Mouse (Mus musculus) kidney, embryonic 16.5 days (tissue): ENCODE measurements around the gene Nacad. TPM values are rescaled to one million over a fixed set of nuclear protein-coding genes. Genes with fewer than 3 reads are reported as not detected.
A peak's percentile ranks its signal among the peaks of the same experiment; 100 is the strongest.
"Not testable (repeated sequence)": the region's sequence is repeated elsewhere in the genome, so short reads cannot be mapped to it uniquely, and the experiment has no call there.

ENCODE experiments used
- ATAC-seq: fragments of 200-750 bp; cut with Nextera tagmentation; 2 replicates; pipeline ENCODE4 v1.8.0; 2017; ENCODE audit warnings: moderate TSS enrichment; ENCODE audit not compliant: low FRiP score, low TSS enrichment
- H3K27ac ChIP-seq: fragments of 300-500 bp; sonication (generic); 2 replicates; pipeline ENCODE4 v1.5.1; 2014; ENCODE audit warnings: low read length
- H3K27me3 ChIP-seq: fragments of 300-500 bp; sonication (generic); 2 replicates; pipeline ENCODE4 v1.6.1; 2014; ENCODE audit warnings: low read length, control low read depth, mixed read lengths; ENCODE audit not compliant: insufficient read depth
- H3K36me3 ChIP-seq: fragments of 300-500 bp; sonication (generic); 2 replicates; pipeline ENCODE4 v1.6.1; 2014; ENCODE audit warnings: low read length, control low read depth, mixed read lengths; ENCODE audit not compliant: insufficient read depth
- H3K4me1 ChIP-seq: fragments of 300-500 bp; sonication (generic); 2 replicates; pipeline ENCODE4 v1.6.1; 2014; ENCODE audit warnings: low read length, control low read depth, mixed read lengths; ENCODE audit not compliant: insufficient read depth
- H3K4me2 ChIP-seq: fragments of 300-500 bp; sonication (generic); replicated peaks from 2 replicates; pipeline ENCODE4 v1.6.1; 2014; ENCODE audit warnings: low read depth, low read length
- H3K4me3 ChIP-seq: fragments of 300-500 bp; sonication (generic); 2 replicates; pipeline ENCODE4 v1.5.1; 2014; ENCODE audit warnings: mild to moderate bottlenecking, low read length
- H3K9ac ChIP-seq: fragments of 300-500 bp; sonication (generic); replicated peaks from 2 replicates; pipeline ENCODE4 v1.6.1; 2014; ENCODE audit warnings: low read length
- H3K9me3 ChIP-seq: fragments of 300-500 bp; sonication (generic); 2 replicates; pipeline ENCODE4 v1.6.1; 2016; ENCODE audit warnings: low read length, control low read depth
- WGBS: fragments of 180-500 bp; shearing (Covaris S2); extraction: QIAGEN DNeasy Blood & Tissue Kit; methylation state at CpG from one replicate; pipeline ENCODE4 v1.1.7; 2014; 5-methylcytosine and 5-hydroxymethylcytosine counted together
- polyA plus RNA-seq: library from polyadenylated mRNA; unstranded; fragments of >200 nt; fragmentation: Nextera tagmentation; extraction: Ambion mirVana; gene quantifications from 2 replicates; pipeline ENCODE4 v1.2.1, GENCODE M21; 2015

Gene Nacad
- polyA plus RNA-seq = 1.9 and 2.0 TPM in 2 replicates

DNA sequence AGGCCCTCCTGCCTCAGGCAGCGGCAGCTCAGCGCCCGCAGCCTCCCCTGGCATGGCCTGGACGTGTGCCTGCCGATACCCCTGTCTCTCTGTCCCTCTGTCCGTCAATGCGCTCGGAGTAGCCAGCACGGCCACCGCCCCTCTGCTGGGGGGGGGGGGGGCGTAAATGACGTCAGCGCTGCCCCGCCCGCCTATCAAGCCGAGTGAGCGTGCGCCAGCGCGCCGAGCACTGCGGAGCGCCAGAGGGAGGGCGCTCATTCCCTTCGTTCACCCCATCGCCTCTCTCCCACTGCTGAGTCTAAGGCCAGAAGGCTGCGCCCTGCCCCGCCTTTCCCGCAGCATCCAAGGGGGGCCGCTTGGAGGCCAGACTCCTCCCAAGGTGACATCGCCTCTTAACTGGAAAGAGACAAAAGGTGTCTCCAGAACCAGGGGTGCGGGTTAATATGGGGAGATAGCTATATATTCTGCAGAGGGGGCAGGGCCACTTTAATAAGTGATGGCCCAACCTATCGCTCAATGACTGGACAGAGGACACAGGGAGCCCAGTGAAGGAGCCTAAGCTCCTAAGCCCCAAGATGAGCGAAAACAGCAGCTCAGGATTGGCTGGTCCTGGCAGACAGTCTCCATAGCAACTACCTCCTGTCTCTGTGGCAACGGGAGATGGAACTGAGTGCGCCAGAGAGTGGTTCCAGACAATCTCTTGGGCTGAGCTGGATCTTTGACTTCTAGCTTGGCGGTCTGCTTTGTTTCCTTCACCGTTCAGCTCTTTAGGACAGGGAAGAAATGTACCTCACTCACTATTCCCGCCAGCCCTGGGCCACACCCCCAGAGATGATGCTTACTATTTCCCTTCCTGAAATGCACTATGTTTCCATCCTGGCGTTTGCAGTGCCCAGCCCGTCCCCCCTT is at the start of gene Nacad:
Gene Nacad (minus strand): TSS at position 563 of the 909 bp plus-strand sequence.
- H3K27ac ChIP-seq = no peak within 1 kb of the TSS
- H3K9ac ChIP-seq = peak within 1 kb of the TSS; percentile 4; the same call in 1 of the 2 replicates
- 0 out of 2 replicates have a peak, but pooled peaks cover 2% of the 10 kb centered on the region for H3K36me3 ChIP-seq
- ATAC-seq = peak; percentile 49; the same call in 1 of the 2 replicates
- 6% methylated on average over 37 of the region's 41 CpGs for WGBS
- H3K27me3 ChIP-seq = peaks cover 31% of the 10 kb centered on the region
- peak within 1 kb of the TSS; percentile 66 for H3K4me2 ChIP-seq
- no peaks in the 10 kb centered on the region for H3K9me3 ChIP-seq
- H3K4me1 ChIP-seq = peaks cover 14% of the 10 kb centered on the region
- peak within 1 kb of the TSS; percentile 42 for H3K4me3 ChIP-seq

DNA sequence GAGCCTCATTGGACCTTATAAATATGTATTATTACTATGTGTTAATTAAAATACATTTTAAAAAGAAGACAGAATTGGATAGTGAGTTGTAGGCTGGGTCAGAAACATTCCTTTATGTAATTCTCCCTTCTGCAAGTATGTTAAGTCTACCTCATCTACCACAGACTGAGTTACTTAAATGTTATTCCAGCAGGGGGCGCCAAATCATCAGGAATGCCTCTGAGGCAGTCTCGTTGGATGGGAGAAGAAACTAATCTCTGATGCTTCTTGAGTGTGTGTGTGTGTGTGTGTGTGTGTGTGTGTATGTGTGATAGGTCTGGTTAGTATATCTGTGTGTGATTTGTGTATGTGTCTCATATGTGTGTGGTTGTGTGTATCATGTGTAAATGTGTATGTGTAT is 49.0 kb upstream of the Nacad start:
- H3K27me3 ChIP-seq = no peaks in the 10 kb centered on the region
- peaks cover 4% of the 10 kb centered on the region for H3K4me1 ChIP-seq
- H3K36me3 ChIP-seq = no peaks in the 10 kb centered on the region
- WGBS = 4% methylated on average over 2 of the region's 2 CpGs
- no peak overlapping the region for H3K4me2 ChIP-seq
- peak; percentile 49 for ATAC-seq
- H3K9me3 ChIP-seq = no peaks in the 10 kb centered on the region
- H3K27ac ChIP-seq = no peak overlapping the region
- no peak overlapping the region for H3K4me3 ChIP-seq
- H3K9ac ChIP-seq = no peak overlapping the region

DNA sequence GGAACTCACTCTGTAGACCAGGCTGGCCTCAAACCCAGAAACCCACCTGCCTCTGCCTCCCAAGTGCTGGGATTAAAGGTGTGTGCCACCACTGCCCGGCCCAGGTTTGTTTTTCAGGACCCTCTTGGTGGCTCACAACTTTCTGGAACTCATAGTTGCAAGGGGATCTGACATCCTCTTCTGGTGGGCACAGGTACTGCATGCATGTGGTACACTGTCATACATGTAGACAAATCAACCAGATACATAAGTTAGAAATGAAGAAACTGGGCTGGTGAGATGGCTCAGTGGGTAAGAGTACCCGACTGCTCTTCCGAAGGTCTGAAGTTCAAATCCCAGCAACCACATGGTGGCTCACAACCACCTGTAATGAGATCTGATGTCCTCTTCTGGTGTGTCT is 47.1 kb upstream of the Nacad start:
- not testable (repeated sequence) for H3K36me3 ChIP-seq, ATAC-seq, H3K4me1 ChIP-seq, H3K27me3 ChIP-seq, H3K4me3 ChIP-seq, H3K9me3 ChIP-seq, H3K4me2 ChIP-seq, H3K27ac ChIP-seq, H3K9ac ChIP-seq
- WGBS = 70% methylated on average over 3 of the region's 3 CpGs

DNA sequence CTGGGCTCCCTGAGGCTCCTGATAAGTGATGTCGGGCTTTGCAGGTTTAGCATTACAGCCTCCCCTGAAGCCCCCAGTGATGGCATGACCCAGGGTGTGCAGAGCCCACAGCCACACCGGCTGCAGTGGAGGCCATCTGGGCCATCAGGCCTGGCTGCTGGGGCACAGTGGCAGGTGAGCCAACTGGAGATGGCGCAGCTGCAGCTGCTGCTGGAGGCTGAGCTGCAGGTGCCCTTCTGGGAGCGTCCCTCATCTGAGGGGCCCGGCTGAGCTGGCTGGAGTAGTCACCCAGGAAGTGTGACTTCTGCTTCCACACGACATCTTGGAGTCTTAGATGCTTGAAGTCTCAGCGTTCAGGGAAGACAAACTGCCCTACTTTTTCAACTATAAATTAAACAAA is 44.7 kb upstream of the Nacad start:
- Histone ChIP-seq H3K4me3 (no peak overlapping the region), H3K27me3 (no peaks in the 10 kb centered on the region), H3K36me3 (no peaks in the 10 kb centered on the region), H3K27ac (no peak overlapping the region), H3K9me3 (no peaks in the 10 kb centered on the region), H3K9ac (no peak overlapping the region), H3K4me2 (no peak overlapping the region), H3K4me1 (no peaks in the 10 kb centered on the region)
- 60% methylated on average over 7 of the region's 7 CpGs for WGBS
- no peak for ATAC-seq

DNA sequence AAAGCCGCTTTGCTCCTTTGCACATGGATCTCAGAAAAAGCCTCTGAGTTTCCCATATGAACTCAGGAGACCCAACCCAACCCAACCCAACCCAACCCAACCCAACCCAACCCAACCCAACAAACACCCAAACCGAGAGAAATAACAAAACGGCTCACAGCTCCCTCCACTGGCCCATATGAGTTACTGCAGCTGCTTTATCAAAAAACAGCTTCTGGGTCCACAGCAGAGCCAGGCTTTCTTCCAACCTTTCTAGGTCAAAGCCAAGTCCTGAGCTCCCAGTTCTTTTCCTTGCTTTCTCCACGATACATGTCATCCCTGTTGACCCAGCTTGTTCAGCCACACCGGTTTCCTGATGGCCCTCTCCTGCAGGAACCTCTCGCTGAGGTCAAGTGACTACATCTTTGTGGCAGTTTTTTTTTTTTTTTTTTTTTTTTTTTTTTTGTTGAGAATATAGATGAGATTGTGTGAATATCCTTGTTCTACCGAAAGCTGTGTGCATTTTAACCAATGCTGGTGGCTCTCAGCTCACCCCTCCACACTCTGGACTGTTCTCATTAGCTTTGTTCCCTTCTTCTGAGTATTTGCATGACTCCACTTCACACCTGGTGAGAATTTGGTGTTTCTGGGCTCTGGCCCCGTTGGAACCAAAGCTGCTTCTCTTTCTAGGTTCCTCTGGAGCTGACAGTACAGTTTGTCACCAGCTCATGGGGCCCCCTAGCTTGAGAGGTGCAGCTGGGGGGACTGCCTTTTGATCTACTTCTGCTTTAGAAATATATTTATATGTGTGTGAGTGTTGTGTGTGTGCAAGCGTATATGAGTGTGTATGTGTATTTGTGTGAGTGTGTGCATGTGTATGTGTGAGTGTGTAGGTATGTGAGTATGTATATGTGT is 42.2 kb upstream of the Nacad start:
- H3K4me3 ChIP-seq = no peak overlapping the region
- H3K9me3 ChIP-seq = no peaks in the 10 kb centered on the region
- H3K27ac ChIP-seq = no peak overlapping the region
- no peak for ATAC-seq
- H3K36me3 ChIP-seq = no peaks in the 10 kb centered on the region
- H3K27me3 ChIP-seq = no peaks in the 10 kb centered on the region
- no peak overlapping the region for H3K9ac ChIP-seq
- no peaks in the 10 kb centered on the region for H3K4me1 ChIP-seq
- no peak overlapping the region for H3K4me2 ChIP-seq
- WGBS = 59% methylated on average over 9 of the region's 9 CpGs

DNA sequence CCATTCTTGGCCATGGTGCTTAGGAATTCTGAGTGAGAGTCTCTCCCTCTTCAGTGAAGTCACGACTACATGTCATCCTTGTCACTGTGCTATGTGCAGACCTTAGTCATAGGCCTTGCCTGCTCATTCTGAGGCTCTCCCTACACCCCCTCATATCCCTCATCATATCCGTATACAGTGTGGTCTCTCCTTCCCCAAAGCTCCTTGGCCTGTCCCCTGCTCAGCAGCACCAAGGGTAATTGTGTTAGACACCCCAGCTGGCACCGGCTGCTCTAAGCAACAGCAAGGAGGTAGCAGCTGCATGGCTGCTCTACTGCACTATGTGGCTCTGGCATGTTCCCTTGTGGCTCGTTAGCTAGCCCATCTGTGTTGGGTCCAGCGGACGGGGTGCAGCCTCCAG is 38.7 kb upstream of the Nacad start:
- Histone ChIP-seq H3K27ac (no peak overlapping the region), H3K9me3 (no peaks in the 10 kb centered on the region), H3K36me3 (no peaks in the 10 kb centered on the region), H3K4me2 (no peak overlapping the region), H3K4me3 (no peak overlapping the region), H3K27me3 (no peaks in the 10 kb centered on the region), H3K4me1 (no peaks in the 10 kb centered on the region), H3K9ac (no peak overlapping the region)
- no peak for ATAC-seq
- 74% methylated on average over 6 of the region's 6 CpGs for WGBS

DNA sequence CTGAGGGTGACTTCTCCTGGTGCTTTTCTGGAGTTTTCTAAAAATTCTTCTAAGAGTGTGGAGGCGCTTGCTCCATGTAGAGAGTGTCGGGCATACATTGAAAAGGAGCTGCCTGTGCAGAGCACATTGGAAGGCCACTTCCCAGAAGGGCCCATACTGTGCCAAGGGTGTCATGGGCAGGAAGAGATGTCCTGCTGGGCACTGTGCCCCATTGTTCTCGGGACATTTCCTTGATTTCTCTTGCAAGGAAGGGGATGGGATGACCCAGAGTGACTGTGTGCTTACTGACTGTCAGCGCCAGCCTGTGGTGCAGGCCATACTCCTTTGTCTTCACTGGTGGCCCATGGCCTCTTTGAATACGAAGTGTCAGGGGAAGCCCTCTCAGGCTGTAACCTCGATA is 33.2 kb upstream of the Nacad start:
- Histone ChIP-seq H3K4me3 (no peak overlapping the region), H3K9ac (no peak overlapping the region), H3K4me2 (no peak overlapping the region), H3K36me3 (no peaks in the 10 kb centered on the region), H3K27ac (no peak overlapping the region), H3K27me3 (no peaks in the 10 kb centered on the region), H3K9me3 (no peaks in the 10 kb centered on the region), H3K4me1 (no peaks in the 10 kb centered on the region)
- no peak for ATAC-seq
- 78% methylated on average over 6 of the region's 6 CpGs for WGBS

DNA sequence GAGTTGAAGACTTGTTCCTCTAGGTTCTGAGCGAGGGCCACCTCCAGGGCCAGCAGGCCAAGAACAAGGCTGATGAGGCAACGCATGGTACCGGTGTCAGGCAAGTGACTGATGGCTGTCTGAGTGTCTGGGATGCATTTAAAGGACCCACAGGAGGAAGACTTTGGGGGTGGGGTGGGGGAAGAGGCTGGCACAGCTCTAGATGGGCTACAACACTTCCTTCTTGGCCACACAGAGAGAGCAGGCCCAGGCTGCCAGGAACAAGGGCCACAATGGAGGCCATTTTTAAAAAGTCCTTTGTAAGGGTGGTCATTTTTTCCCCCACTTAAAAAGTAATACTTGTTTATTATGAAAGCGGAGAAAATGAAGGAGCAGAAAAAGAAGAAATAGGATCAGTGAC is 32.7 kb upstream of the Nacad start, which contains the start of gene Wap:
Gene Wap (minus strand): TSS at position 101 of the 400 bp plus-strand sequence.
- ATAC-seq = no peak
- no peaks in the 10 kb centered on the region for H3K9me3 ChIP-seq
- H3K4me2 ChIP-seq = no peak within 1 kb of the TSS
- H3K27ac ChIP-seq = no peak within 1 kb of the TSS
- WGBS = 87% methylated on average over 4 of the region's 4 CpGs
- H3K27me3 ChIP-seq = no peaks in the 10 kb centered on the region
- H3K36me3 ChIP-seq = no peaks in the 10 kb centered on the region
- H3K4me1 ChIP-seq = no peaks in the 10 kb centered on the region
- H3K4me3 ChIP-seq = no peak within 1 kb of the TSS
- no peak within 1 kb of the TSS for H3K9ac ChIP-seq

DNA sequence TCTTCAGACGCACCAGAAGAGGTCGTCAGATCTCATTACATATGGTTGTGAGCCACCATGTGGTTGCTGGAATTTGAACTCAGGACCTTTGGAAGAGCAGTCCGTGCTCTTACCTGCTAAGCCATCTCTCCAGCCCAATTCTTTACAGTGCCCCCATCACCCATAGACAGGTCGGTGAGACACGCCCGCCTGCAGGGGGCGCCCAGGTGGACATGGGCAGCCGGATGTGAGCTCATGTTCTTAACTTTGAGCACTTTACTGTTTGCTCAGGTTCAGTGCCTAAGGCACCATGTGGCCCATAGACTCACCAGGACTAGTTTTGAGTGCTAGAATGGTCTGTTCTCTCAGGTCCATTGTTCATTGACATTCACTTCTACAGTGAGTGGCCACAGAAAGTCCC is 30.3 kb upstream of the Nacad start:
- no peaks in the 10 kb centered on the region for H3K4me1 ChIP-seq
- H3K36me3 ChIP-seq = no peaks in the 10 kb centered on the region
- H3K27ac ChIP-seq = no peak overlapping the region
- 0 out of 2 replicates have a peak, but pooled peaks cover 3% of the 10 kb centered on the region for H3K9me3 ChIP-seq
- no peak overlapping the region for H3K4me2 ChIP-seq
- ATAC-seq = no peak
- no peak overlapping the region for H3K9ac ChIP-seq
- WGBS = 76% methylated on average over 8 of the region's 8 CpGs
- no peak overlapping the region for H3K4me3 ChIP-seq
- no peaks in the 10 kb centered on the region for H3K27me3 ChIP-seq
